In genomic region chr5:142929400-142929752, GRCm38 (mm10) we compare ENCODE assay signal across 7 mouse cellular contexts. TPM values are rescaled to one million over a fixed set of nuclear protein-coding genes. Genes with fewer than 3 reads are reported as not detected.
DNase-seq lines count a peak whose midpoint lies in the region; ATAC-seq and TF ChIP-seq lines count a peak whose summit lies in the region.

No protein-coding gene starts in this region.

- H3K9ac ChIP-seq in limb, embryonic 15.5 days, result peak overlapping the region; percentile 49

- H3K36me3 ChIP-seq in spleen, adult 2 months (ENCODE audit: control insufficient read depth, insufficient read depth, low read length), result no peaks in the 10 kb centered on the region
- no peaks in the 10 kb centered on the region for H3K36me3 ChIP-seq in limb, embryonic 15.5 days

- no peak for DNase-seq in spleen, adult 2 months (ENCODE audit: low read depth in 1 of 2, low spot score in 2 of 2)
- DNase-seq in spleen, adult 18-20 months, result no peak
- DNase-seq in cerebellum, adult 11-12 months, result no peak
- DNase-seq in gastrocnemius, postnatal 4 days (ENCODE audit: low spot score in 2 of 2), result no peak
- DNase-seq in gastrocnemius, adult 18-20 months (ENCODE audit: low spot score), result no peak

- TF ChIP-seq CTCF in spleen, adult 2 months (IDR thresholded peaks at IDR 0.05; ENCODE audit: extremely low read depth, insufficient read depth, insufficient read length, insufficient replicate concordance), result no peak

- ATAC-seq in erythroblast, adult 5-6 weeks (replicated peaks; ENCODE audit: low FRiP score, poor library complexity, severe bottlenecking), result 0 out of 2 replicates have a peak, but pooled peaks have one; percentile 8
- no peak for ATAC-seq in limb, embryonic 15.5 days (ENCODE audit: insufficient number of reproducible peaks, low FRiP score, low TSS enrichment, low read depth)

- no peaks in the 10 kb centered on the region for H3K27me3 ChIP-seq in spleen, adult 2 months (ENCODE audit: control insufficient read depth, insufficient read depth, low read length)
- H3K27me3 ChIP-seq in limb, embryonic 15.5 days, result no peaks in the 10 kb centered on the region

- TF ChIP-seq POLR2A in spleen, adult 2 months (IDR thresholded peaks at IDR 0.05; ENCODE audit: low read depth, low read length), result no peak

- no peaks in the 10 kb centered on the region for H3K9me3 ChIP-seq in limb, embryonic 15.5 days

- H3K27ac ChIP-seq in spleen, adult 2 months (ENCODE audit: insufficient read depth, low read length), result peak overlapping the region; percentile 98
- H3K27ac ChIP-seq in limb, embryonic 15.5 days, result peak overlapping the region; percentile 80

- WGBS in spleen, adult 2 months, result 5% methylated on average over 4 of the region's 4 CpGs
- 13% methylated on average over 4 of the region's 4 CpGs for WGBS in limb, embryonic 15.5 days

- H3K4me1 ChIP-seq in spleen, adult 2 months (ENCODE audit: control insufficient read depth, insufficient read depth, insufficient read length), result peaks cover 31% of the 10 kb centered on the region; the same call in 1 of the 2 replicates
- peaks cover 27% of the 10 kb centered on the region for H3K4me1 ChIP-seq in limb, embryonic 15.5 days

- peak overlapping the region; percentile 75 for H3K4me2 ChIP-seq in limb, embryonic 15.5 days

- peak overlapping the region; percentile 68 for H3K4me3 ChIP-seq in spleen, adult 2 months (ENCODE audit: extremely low read depth, insufficient read depth, insufficient read length)
- H3K4me3 ChIP-seq in limb, embryonic 15.5 days, result peak overlapping the region; percentile 46

RNA-seq across cellular contexts. Expression of gene Actb, which starts 22.8 kb away (rescaled TPM):
- polyA plus RNA-seq in spleen, adult 2 months (2012; rRNA removed), result 6,692 and 9,830 TPM in 2 replicates
- total RNA-seq in erythroblast, adult 5-6 weeks (2015; ENCODE audit: low replicate concordance), result 4,143 and 4,236 TPM in 2 replicates
- 1,451 and 2,396 TPM in 2 replicates for total RNA-seq in erythroblast, adult 5-6 weeks (2017; ENCODE audit: low replicate concordance)
- 13,307 and 13,671 TPM in 2 replicates for polyA plus RNA-seq in limb, embryonic 15.5 days (2015; fragmentation: Nextera tagmentation; extraction: Ambion mirVana)
- total RNA-seq in gastrocnemius, postnatal 4 days (2021), result 1,000 to 10,000 TPM; 2,802 to 2,810 TPM
- total RNA-seq in gastrocnemius, adult 18-20 months (2021), result 100 to 1,000 TPM; 452 to 583 TPM

RNA-seq across cellular contexts. Expression of gene Fscn1, which starts 30.8 kb away (rescaled TPM):
- polyA plus RNA-seq in spleen, adult 2 months (2012; rRNA removed), result 33.7 and 59.8 TPM in 2 replicates
- total RNA-seq in erythroblast, adult 5-6 weeks (2015; ENCODE audit: low replicate concordance), result not detected in 2 replicates
- total RNA-seq in erythroblast, adult 5-6 weeks (2017; ENCODE audit: low replicate concordance), result not detected in 2 replicates
- 308 and 341 TPM in 2 replicates for polyA plus RNA-seq in limb, embryonic 15.5 days (2015; fragmentation: Nextera tagmentation; extraction: Ambion mirVana)
- 100 to 1,000 TPM; 182 to 208 TPM for total RNA-seq in gastrocnemius, postnatal 4 days (2021)
- total RNA-seq in gastrocnemius, adult 18-20 months (2021), result 1 to 10 TPM; 3.7 to 8.5 TPM

RNA-seq across cellular contexts. Expression of gene Fbxl18, which starts 34.2 kb away (rescaled TPM):
- polyA plus RNA-seq in spleen, adult 2 months (2012; rRNA removed), result 15.8 and 22.1 TPM in 2 replicates
- total RNA-seq in erythroblast, adult 5-6 weeks (2015; ENCODE audit: low replicate concordance), result 0.84 and 8.3 TPM in 2 replicates
- total RNA-seq in erythroblast, adult 5-6 weeks (2017; ENCODE audit: low replicate concordance), result 0.56 and 1.4 TPM in 2 replicates
- 12.5 and 12.6 TPM in 2 replicates for polyA plus RNA-seq in limb, embryonic 15.5 days (2015; fragmentation: Nextera tagmentation; extraction: Ambion mirVana)
- 1 to 10 TPM; 9.7 to 9.8 TPM for total RNA-seq in gastrocnemius, postnatal 4 days (2021)
- total RNA-seq in gastrocnemius, adult 18-20 months (2021), result 1 to 10 TPM; 4.9 to 5.9 TPM

Comparison
In these comparisons a context has a peak if more than half of its experiments do, and no peak if none do; other contexts are left out.
1. RNA of gene Fscn1, which starts 30.8 kb away (total RNA-seq): 182 to 208 TPM in gastrocnemius, postnatal 4 days; 3.7 to 8.5 TPM in gastrocnemius, adult 18-20 months and not detected in erythroblast, adult 5-6 weeks; every median in the first group is over 10 times any median in the second.